Mouse (Mus musculus) forebrain, embryonic 13.5 days (tissue): ENCODE data around the gene Sgca. TPM values are rescaled to one million over a fixed set of nuclear protein-coding genes. Genes with fewer than 3 reads are reported as not detected.
A peak's percentile ranks its signal among the peaks of the same experiment; 100 is the strongest.
"Not testable (repeated sequence)": the region's sequence is repeated elsewhere in the genome, so short reads cannot be mapped to it uniquely, and the experiment has no call there.

Experiments
- ATAC-seq: fragments of 200-750 bp; cut with Nextera tagmentation; 2 replicates; pipeline ENCODE4 v1.8.0; 2017
- H3K27ac ChIP-seq: fragments of 300-500 bp; sonication (generic); 2 replicates; pipeline ENCODE4 v1.5.1; 2015; ENCODE audit warnings: inconsistent platforms, mild to moderate bottlenecking, moderate library complexity
- H3K27me3 ChIP-seq: fragments of 300-500 bp; sonication (generic); 2 replicates; pipeline ENCODE4 v1.6.1; 2015; ENCODE audit warnings: mild to moderate bottlenecking, inconsistent platforms
- H3K36me3 ChIP-seq: fragments of 300-500 bp; sonication (generic); 2 replicates; pipeline ENCODE4 v1.6.1; 2015; ENCODE audit warnings: mild to moderate bottlenecking, inconsistent platforms; ENCODE audit not compliant: poor library complexity, severe bottlenecking
- H3K4me1 ChIP-seq: fragments of 300-500 bp; sonication (generic); 2 replicates; pipeline ENCODE4 v1.6.1; 2015; ENCODE audit warnings: inconsistent platforms
- H3K4me2 ChIP-seq: fragments of 300-500 bp; sonication (generic); 2 replicates; pipeline ENCODE4 v1.6.1; 2015; ENCODE audit warnings: inconsistent platforms, mild to moderate bottlenecking, moderate library complexity
- H3K4me3 ChIP-seq: fragments of 300-500 bp; sonication (generic); 2 replicates; pipeline ENCODE4 v1.5.1; 2015; ENCODE audit warnings: mild to moderate bottlenecking, inconsistent platforms
- H3K9ac ChIP-seq: fragments of 300-500 bp; sonication (generic); 2 replicates; pipeline ENCODE4 v1.6.1; 2015; ENCODE audit warnings: mild to moderate bottlenecking, inconsistent platforms
- H3K9me3 ChIP-seq: fragments of 300-500 bp; sonication (generic); replicated peaks from 2 replicates; pipeline ENCODE4 v1.6.1; 2016; ENCODE audit warnings: inconsistent platforms
- WGBS: fragments of 180-500 bp; shearing (Covaris S2); methylation state at CpG from one replicate; pipeline ENCODE4 v1.1.7; 2015; 5-methylcytosine and 5-hydroxymethylcytosine counted together
- polyA plus RNA-seq: library from polyadenylated mRNA; unstranded; fragments of >200 nt; fragmentation: Nextera tagmentation; extraction: Ambion mirVana; gene quantifications from 2 replicates; pipeline ENCODE4 v1.2.1, GENCODE M21; 2015

Sgca gene
- polyA plus RNA-seq, result not detected in 2 replicates

DNA sequence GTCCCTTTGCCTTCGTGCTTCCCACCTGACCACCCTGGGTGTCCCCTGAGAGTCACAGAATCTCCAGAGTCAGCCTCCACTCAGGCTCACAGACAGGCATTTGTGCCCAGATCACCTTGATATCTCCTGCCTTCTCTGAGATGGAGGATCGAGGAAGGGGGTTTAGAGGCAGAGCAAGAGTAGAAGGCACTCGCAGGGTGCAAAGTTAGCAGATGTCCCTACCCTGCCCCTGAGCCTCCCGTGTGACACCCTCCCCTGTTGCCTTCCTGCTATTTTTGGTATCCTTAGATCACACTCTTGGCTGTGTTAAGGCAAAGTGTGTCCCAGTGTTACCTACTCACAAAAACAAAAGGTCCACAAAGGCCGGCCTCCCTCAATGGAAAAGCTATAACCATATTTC is at the start of gene Sgca:
Sgca (minus strand) TSS at position 129 of the 400 bp plus-strand sequence.
- WGBS, result 82% methylated on average over 5 of the region's 5 CpGs
- H3K9ac ChIP-seq, result no peak within 1 kb of the TSS
- peaks cover 27% of the 10 kb centered on the region for H3K4me1 ChIP-seq
- no peak within 1 kb of the TSS for H3K4me2 ChIP-seq
- no peaks in the 10 kb centered on the region for H3K36me3 ChIP-seq
- ATAC-seq, result no peak
- no peaks in the 10 kb centered on the region for H3K9me3 ChIP-seq
- no peak within 1 kb of the TSS for H3K27ac ChIP-seq
- no peaks in the 10 kb centered on the region for H3K27me3 ChIP-seq
- no peak within 1 kb of the TSS for H3K4me3 ChIP-seq

DNA sequence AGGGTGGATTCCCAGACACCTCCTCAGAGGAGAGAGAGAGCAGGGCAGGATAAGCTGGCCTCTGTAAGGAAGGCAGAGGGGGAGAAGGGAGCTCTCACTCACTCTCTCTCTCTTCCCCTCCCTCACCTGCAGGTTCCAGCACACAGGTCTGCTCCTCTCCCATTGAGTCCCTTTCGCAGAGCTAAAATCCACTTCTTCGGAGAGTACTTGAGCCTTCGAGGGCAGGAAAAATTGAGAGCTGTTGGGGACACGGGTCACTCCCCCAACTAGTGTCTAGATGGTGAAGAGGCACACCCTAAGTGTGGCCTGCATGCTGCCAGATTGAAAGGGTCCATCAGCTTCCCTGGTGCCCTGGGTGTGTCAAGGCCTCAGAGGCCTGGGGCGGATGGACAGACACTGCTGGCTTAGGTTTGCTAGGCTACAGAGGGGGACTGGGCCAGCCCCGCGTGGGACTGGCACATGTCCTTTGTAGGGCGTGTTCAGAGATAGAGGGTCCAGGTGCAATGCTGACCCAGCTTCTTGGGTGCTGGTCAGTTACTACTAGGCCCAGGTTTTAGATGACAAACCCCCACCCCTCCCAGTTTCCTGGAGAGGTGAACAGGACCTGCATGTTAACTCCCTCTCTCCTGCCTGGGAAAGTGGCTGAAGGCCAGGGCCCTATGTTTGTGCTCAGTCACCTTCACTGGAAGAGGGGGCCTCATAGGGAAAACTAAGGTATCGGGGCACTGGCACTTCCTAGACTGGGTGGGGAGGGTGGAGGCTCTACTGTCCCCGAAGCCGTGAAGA is 49.3 kb upstream of the Sgca start:
- Histone ChIP-seq H3K9ac (no peak overlapping the region), H3K27me3 (no peaks in the 10 kb centered on the region), H3K27ac (peak overlapping the region; percentile 62; the same call in 1 of the 2 replicates), H3K4me3 (no peak overlapping the region), H3K4me2 (no peak overlapping the region), H3K4me1 (peaks cover 24% of the 10 kb centered on the region), H3K36me3 (peaks cover 63% of the 10 kb centered on the region), H3K9me3 (no peaks in the 10 kb centered on the region)
- ATAC-seq, result no peak
- WGBS, result 92% methylated on average over 11 of the region's 11 CpGs

DNA sequence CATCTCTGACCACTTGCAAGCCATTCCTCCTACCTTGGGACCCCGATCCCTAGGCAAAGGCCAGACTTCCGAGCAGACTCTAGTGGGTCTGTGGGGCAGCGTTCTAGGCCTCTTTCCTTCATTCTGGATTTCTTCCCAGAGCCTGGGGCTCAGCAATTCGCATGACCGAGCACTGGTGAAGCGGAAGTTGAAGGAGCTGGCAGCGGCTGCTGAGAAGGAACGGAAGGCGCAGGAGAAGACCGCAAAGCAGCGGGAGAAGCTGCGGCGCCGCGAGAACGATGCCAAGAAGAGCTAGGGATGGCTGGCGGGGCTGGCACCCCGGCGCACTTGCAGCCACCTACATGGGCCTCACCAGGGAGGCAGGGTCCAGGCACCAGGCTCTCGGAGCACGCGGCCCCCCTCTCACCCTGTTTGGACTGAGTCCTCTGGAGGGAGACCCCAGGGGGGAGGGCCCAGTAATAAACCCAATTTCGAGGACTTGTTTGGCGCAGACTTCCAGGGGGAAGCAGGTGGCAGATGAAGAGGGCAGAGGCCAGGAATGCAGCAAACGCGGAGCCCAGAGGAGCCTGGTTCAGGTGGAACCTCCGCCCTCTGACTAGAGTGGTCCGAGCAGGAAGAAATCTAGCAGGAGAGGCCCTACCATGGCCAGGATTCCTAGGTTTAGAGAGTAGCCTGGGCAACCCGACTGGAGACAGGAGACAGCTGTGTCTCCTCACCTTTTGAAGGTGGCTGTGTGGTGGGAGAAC is 48.5 kb upstream of the Sgca start:
- peaks cover 24% of the 10 kb centered on the region for H3K4me1 ChIP-seq
- 50% methylated on average over 29 of the region's 29 CpGs for WGBS
- peak overlapping the region; percentile 62 for H3K27ac ChIP-seq
- no peak overlapping the region for H3K9ac ChIP-seq
- H3K4me2 ChIP-seq, result no peak overlapping the region
- H3K36me3 ChIP-seq, result peaks cover 71% of the 10 kb centered on the region
- peak; percentile 11; the same call in 1 of the 2 replicates for ATAC-seq
- no peaks in the 10 kb centered on the region for H3K9me3 ChIP-seq
- H3K27me3 ChIP-seq, result no peaks in the 10 kb centered on the region
- no peak overlapping the region for H3K4me3 ChIP-seq

DNA sequence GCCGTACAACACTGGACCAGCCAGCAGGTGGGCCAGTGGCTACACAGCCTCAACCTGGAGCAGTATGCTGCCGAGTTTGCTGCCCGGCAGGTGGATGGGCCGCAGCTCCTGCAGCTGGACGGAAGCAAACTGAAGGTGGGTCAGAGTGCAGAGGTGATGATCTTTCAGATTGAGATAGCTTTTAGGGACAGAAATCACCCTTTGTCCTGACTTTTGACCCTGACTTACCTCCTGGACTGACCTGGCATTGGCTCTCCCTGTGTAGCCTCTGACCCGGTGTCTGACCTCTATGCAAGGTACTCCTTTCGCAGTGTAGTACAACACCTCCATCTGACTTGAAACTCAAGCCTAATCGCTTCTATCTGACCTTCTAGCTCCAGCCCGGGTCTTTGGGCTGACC is 47.4 kb upstream of the Sgca start:
- Histone ChIP-seq H3K4me1 (peaks cover 21% of the 10 kb centered on the region), H3K4me3 (no peak overlapping the region), H3K4me2 (no peak overlapping the region), H3K27me3 (no peaks in the 10 kb centered on the region), H3K9me3 (no peaks in the 10 kb centered on the region), H3K36me3 (peaks cover 79% of the 10 kb centered on the region), H3K9ac (no peak overlapping the region), H3K27ac (no peak overlapping the region)
- WGBS, result 97% methylated on average over 9 of the region's 9 CpGs
- no peak for ATAC-seq

DNA sequence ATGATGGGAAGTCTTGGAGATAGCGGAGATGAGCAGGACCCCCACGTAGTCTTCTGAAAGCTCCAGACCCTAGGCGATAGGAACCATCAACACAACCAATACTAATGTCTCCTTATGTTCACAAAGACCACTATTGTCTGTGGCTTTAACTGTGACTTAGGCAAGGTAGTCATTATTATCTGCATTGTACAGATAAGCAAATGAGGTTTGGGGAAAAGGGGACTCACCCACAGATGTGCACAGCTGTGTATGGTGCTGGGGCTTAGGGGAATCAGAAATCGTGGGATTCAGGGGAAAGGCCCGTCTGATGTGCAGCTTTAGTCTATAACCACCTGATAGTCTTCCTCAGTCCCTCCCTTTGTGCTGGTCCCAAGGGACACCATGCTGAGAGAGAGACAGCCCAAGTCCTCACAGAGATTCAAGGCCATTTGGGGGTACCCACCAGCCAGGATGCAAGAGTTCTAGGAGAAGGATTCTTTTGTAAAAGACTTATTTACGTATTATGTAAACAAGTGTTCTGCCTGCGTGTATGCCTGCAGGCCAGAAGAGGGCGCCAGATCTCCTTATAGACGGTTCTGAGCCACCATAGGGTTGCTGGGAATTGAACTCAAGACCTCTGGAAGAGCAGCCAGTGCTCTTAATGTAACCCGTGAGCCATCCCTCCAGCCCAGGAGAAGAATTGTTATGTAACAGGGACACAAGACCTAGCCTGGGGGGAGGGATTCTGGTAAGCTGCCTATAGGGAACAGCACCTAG is 46.3 kb upstream of the Sgca start:
- H3K27ac ChIP-seq, result no peak overlapping the region
- H3K4me3 ChIP-seq, result no peak overlapping the region
- no peaks in the 10 kb centered on the region for H3K27me3 ChIP-seq
- peaks cover 10% of the 10 kb centered on the region for H3K4me1 ChIP-seq
- no peak overlapping the region for H3K4me2 ChIP-seq
- WGBS, result 87% methylated on average over 10 of the region's 10 CpGs
- no peak overlapping the region for H3K9ac ChIP-seq
- no peaks in the 10 kb centered on the region for H3K9me3 ChIP-seq
- H3K36me3 ChIP-seq, result peaks cover 84% of the 10 kb centered on the region
- no peak for ATAC-seq

DNA sequence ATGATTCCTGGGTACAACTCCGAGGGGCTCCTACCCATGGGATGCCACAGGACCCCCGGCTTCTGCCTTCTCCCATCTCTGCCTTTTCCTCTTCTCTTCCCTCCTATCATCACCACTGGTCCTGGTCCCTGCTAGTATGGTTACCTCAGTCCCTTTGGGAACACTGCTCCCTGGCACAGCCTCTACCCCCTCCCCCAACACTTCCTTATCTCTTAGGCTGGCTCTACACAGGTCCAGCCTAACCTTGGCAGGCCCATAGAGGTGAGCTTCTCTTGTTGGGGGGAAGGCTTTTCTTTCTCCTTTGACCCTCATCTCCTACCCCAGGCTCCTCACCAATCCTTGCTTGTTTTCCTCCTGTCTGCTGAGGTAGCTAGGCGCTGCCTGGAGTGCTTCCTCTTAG is 39.4 kb upstream of the Sgca start:
- H3K36me3 ChIP-seq, result peaks cover 63% of the 10 kb centered on the region

DNA sequence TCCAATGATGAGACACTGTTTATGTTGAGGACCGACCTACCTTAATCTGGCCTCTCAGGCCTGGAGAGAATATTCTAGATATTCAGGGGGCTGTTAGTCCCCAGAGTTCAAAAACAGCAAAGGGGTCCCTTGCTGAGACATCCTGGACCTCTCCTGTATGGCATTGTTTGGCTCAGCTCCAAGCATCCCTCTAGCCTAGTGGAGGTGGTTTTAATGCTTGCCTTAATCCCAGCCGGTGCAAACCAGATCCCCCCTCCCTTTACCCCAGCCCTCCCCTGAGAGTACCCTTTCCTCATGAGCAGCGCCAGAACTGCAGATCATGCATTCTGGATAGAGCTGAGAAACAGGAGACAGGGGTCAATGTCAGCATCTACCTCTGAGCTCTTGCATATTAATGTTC is 36.4 kb upstream of the Sgca start:
- Histone ChIP-seq H3K4me2 (peak overlapping the region; percentile 91), H3K36me3 (peaks cover 38% of the 10 kb centered on the region), H3K4me1 (peaks cover 72% of the 10 kb centered on the region), H3K4me3 (peak overlapping the region; percentile 95), H3K9me3 (no peaks in the 10 kb centered on the region), H3K27me3 (no peaks in the 10 kb centered on the region), H3K9ac (peak overlapping the region; percentile 99), H3K27ac (no peak overlapping the region)
- no peak for ATAC-seq
- WGBS, result 33% methylated on average over 3 of the region's 3 CpGs

More for the DNA sequence above, 39.4 kb upstream of the Sgca start:
- no peaks in the 10 kb centered on the region for H3K9me3 ChIP-seq
- no peak overlapping the region for H3K4me2 ChIP-seq
- ATAC-seq, result no peak
- H3K27me3 ChIP-seq, result no peaks in the 10 kb centered on the region
- no peak overlapping the region for H3K27ac ChIP-seq
- peaks cover 59% of the 10 kb centered on the region for H3K4me1 ChIP-seq
- 80% methylated on average over 3 of the region's 3 CpGs for WGBS
- H3K4me3 ChIP-seq, result no peak overlapping the region
- 0 out of 2 replicates have a peak overlapping the region, but pooled peaks have one; percentile 5 for H3K9ac ChIP-seq

DNA sequence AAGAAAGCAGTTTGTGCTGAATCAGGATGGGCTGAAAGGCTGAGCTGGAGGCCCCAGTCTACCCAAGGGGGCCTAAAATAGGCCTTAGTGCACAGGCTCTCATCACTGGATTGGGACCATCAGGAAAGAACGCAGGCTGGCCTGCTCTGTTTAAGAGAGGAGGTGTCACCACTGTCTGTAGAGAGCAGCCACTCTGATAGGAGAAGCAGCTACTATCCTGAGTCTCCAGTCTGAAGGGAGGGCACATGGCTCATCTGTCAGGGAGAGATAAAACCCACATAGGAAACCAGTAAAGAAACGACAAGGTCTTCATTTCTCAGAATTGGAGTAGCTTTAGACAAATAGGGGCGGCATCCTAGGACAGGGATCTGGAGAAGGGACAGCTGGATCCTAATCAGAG is 35.9 kb upstream of the Sgca start:
- Histone ChIP-seq H3K27me3 (no peaks in the 10 kb centered on the region), H3K36me3 (peaks cover 35% of the 10 kb centered on the region), H3K9me3 (no peaks in the 10 kb centered on the region), H3K27ac (peak overlapping the region; percentile 97), H3K4me3 (peak overlapping the region; percentile 95), H3K4me1 (peaks cover 73% of the 10 kb centered on the region), H3K9ac (peak overlapping the region; percentile 99), H3K4me2 (peak overlapping the region; percentile 91)
- no peak for ATAC-seq
- 66% methylated on average over 3 of the region's 3 CpGs for WGBS

DNA sequence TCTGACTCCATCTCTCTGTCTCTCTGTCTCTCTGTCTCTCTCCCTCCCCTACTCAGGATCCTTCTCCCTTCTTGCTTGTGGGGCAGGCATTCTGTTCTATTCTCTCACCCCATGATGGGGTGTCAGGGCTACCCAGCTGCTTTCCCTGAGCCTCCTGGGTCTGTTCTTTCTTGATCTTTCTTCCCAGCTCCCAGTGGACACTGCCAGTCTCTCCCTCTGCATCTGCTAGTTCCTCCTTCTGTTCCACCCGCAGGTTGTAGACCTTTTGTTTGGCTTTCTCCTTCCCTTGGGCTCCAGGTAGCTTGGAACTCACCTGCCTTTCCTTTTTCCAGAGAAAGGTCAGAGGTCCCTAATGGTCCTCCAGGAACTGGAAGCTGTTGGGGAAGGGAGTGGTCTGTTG is 35.3 kb upstream of the Sgca start:
- H3K4me2 ChIP-seq, result peak overlapping the region; percentile 91
- peaks cover 29% of the 10 kb centered on the region for H3K36me3 ChIP-seq
- H3K27ac ChIP-seq, result peak overlapping the region; percentile 97
- peak overlapping the region; percentile 95 for H3K4me3 ChIP-seq
- no peaks in the 10 kb centered on the region for H3K9me3 ChIP-seq
- peak overlapping the region; percentile 99 for H3K9ac ChIP-seq
- ATAC-seq, result no peak
- H3K27me3 ChIP-seq, result no peaks in the 10 kb centered on the region
- WGBS, result 31% methylated on average over 1 of the region's 1 CpGs
- peaks cover 73% of the 10 kb centered on the region for H3K4me1 ChIP-seq

DNA sequence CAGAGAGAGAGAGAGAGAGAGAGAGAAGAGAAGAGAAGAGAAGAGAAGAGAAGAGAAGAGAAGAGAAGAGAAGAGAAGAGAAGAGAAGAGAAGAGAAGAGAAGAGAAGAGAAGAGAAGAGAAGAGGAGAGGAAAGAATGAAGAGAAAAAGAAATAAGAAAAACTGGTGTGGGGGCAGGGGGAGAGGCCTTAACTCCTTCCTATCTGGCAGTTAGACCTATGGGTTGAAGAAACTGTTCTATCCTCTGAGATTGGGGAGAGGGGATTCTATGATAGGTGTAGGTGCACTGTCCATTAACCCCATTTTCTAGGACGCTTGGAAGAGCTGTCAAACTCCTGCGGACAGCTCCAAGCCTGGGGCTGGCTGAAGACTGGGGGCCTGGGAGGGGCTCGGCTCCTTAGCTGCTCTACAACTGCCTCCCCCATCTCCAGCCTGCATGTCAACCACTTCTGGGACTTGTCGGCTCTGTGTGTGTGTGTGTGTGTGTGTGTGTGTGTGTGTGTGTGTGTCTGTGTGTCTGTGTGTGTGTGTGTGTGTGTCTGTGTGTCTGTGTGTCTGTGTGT is 34.8 kb upstream of the Sgca start:
- Histone ChIP-seq H3K4me1 (peaks cover 73% of the 10 kb centered on the region), H3K27ac (peak overlapping the region; percentile 97), H3K36me3 (peaks cover 24% of the 10 kb centered on the region), H3K4me2 (peak overlapping the region; percentile 91), H3K9ac (peak overlapping the region; percentile 99), H3K4me3 (peak overlapping the region; percentile 95)
- H3K27me3 ChIP-seq, H3K9me3 ChIP-seq, ATAC-seq: not testable (repeated sequence)
- 9% methylated on average over 3 of the region's 4 CpGs for WGBS

DNA sequence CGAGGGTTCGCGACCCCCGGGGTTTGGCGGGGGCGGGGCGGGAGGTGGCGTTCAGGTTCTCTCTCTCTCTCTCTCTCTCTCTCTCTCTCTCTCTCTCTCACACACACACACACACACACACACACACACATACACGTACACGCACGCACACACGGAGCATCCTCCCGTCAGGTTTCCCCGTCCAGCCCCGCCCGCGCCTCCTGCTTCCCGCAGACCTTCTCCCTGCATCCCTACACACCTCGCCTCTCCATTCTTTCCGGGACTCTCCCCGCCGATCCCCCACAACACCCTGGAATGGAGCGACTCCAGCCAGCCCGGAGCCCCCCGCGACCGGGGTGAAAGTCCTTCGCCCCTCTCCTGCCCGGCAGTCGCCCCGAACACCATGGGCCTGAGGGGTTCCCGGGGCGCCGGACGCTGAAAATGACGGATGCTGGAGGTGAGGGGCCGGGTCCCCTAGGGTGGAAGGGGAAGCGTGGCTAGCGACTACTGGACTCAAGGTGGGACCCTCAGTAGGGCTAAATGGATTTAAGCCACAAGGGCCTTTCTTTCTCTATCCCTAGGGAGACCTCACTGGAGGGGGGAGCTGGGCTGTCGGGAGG is 34.1 kb upstream of the Sgca start:
- Histone ChIP-seq H3K27ac (peak overlapping the region; percentile 97), H3K36me3 (peaks cover 23% of the 10 kb centered on the region), H3K9ac (peak overlapping the region; percentile 99), H3K4me2 (peak overlapping the region; percentile 91), H3K27me3 (no peaks in the 10 kb centered on the region), H3K4me3 (peak overlapping the region; percentile 95), H3K9me3 (no peaks in the 10 kb centered on the region), H3K4me1 (peaks cover 71% of the 10 kb centered on the region)
- peak; percentile 53 for ATAC-seq
- under 1% methylated on average over 39 of the region's 40 CpGs for WGBS
